Mouse (Mus musculus): ENCODE measurements at regions not wholly inside any gene's neighbourhood (a gene's known extent, or its start where the extent isn't known, plus 50 kb on each side); places are given as distances from the start of the nearest gene placed in this dataset.
A peak's percentile ranks its signal among the peaks of the same experiment; 100 is the strongest.

DNA sequence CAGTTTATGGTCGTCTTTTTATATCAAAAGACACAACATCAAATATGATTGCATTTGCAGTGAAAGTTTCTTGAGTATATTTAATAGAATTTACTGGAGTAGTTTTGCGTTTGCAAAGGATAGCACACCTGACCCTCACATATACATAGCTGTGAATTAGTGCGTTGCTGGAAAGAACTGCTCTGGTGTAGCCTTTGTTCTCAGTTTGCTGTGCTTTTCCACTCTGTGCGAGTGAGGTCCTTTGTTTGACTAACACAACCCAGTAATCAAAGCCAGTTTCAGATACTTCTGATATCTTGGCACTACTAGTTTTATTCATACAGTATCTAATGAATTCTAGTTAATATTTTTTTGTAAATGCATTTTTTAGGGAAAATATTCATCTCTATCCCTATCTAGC lies 84.7 kb downstream of the Trim52 start:
- DNase-seq (ENCODE audit: low spot score), result no peak

DNA sequence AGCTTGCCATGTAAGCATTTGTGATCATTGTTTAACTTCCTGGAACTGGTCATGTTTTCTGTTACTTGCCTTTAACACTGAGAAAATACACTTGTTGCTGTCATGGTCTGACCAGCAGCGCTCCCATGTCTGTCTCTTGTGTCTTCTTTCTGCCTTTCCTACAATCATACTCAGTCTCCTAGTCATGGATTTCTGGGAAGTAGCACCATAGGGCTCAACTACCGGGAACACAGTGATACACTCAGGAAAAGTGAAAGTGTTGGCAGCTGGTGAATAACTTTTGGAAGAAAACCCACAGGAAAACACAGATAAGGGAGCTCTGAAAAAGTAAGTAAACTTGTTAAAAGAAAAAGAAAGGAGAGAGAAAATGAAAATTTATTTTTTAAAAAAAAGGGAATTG lies 87.6 kb downstream of the Trim52 start:
- no peak for DNase-seq (ENCODE audit: low spot score)

DNA sequence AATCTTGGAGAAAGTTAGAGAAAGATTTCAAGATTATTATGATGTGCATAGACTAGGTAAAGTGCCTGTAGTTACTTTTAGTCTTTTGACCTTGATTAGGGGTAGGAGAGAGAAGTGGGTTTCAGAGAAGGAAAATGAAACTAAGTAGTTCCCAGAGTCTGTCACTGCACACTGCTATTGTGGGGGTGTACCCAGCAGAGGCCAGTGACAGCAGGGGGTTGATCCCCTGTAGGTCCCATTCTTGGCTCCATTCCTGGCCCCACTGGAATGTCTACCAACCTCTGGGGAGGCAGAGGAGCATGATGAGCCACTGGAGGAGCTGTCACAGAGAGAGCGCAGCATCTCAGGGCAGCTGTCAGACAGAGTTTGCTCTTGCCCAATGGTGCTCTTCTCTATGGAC lies 88.1 kb downstream of the Trim52 start:
- no peak for DNase-seq (ENCODE audit: low spot score)

DNA sequence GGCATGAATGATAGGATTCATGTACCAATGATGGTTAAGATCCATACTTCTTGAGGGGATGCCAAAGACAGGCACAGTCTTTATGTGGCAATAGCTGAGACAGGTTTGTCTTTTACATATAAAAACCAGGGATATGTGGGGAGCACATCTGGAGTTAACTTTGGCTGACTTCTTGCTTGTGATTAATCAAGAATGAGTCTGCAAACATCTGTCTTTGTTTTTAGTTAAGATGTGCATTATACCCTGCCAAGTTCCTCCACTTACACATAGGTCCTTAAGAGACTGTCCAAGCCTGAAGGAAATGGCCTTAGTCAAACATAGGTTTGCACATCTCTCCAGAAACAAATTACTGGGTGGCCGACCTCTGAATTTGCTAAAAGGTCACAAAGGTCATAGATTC lies 91.8 kb downstream of the Trim52 start:
- DNase-seq (ENCODE audit: low spot score), result no peak

DNA sequence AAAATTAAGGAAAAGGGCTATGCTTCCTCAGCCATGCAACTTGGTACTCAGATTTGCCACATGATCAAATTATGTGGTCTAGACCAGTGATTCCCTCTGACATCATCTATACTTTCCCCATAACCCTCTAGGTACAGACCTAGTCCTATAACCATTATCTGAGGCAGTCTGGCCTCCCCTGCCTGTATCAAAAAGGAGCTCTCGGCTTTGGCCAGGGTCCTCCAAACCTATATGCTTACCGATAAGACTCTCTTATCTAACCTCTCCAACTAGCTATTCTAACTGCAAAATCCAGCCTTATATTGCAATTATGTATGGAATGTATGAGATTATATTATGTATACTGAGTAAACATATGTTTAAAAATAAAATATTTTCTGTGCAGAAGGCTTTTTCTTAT lies 93.1 kb downstream of the Trim52 start:
- no peak for DNase-seq (ENCODE audit: low spot score)

DNA sequence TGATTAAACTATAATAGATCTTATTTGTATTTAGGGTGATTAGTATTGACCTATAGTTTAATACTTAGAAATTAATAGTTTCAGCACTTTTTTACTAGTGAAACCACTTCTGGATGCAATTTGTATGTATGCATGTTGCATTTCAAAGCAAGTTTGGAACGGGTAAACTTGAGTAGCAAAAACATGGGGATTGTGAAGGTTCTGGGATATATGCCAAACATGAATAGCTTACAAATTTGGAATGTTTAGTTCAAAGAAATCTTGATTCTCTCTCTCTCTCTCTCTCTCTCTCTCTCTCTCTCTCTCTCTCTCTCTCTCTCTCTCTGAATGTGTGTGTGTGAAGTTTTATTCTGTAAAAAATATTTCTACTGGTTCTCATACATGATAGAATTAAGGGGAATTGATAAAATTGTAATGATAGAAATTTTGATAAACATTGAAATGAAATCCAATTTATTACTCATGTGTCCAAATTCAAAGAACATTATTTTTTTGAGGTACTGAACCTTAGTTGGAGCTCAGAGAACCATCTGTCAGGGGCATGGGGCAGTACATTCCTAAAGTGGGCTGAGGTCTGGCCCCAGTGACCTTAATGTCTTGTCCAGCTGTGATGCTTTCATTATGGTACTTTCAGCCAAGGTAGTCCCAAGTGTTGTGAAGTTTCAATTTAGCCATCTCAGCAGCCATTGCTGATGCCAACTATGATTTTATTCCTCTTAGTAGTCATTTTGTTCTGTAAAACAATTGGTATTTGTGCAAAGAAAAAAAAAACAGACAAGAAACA lies 93.7 kb downstream of the Trim52 start:
- DNase-seq (ENCODE audit: low spot score), result peak; percentile 41

DNA sequence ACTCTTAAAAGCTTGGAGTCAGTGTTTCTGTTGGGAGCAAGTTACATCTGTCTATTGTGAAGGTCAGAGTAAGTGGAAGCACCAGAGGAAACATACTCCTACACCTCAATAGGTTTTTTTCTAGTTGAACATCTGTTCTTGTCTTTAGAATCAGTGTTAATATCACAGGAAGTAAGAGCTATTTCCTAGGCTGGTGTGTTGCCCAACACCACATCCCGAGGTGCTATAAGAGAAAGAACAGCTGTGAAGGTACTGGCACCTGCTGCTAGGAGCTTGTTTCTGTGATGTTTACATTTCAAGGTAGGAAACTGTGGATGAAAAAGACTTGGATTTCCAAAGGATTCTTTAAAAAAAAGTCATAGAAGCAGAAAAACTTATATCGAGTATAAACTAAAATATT lies 105.1 kb downstream of the Trim52 start:
- no peak for DNase-seq (ENCODE audit: low spot score)

DNA sequence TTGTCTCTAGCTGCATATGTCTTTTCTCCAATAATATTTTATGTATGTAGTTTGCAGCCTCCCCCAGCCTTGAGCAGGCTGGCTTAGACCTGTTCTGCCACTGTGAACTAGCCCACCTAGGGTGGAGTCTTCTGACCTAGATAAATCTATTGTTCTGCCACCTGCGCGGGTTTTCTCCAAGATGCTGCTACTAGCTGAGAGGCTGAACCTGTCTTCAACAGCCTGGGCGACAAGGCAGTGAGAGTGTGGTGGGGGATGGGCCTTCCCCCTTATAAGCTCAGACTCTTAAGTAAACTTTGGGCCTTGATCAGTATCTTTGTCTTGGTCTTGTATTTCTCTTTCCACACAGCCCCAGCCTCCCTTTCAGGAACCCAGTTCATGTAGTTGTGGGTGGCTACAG lies 111.7 kb downstream of the Trim52 start:
- DNase-seq (ENCODE audit: low spot score), result no peak

DNA sequence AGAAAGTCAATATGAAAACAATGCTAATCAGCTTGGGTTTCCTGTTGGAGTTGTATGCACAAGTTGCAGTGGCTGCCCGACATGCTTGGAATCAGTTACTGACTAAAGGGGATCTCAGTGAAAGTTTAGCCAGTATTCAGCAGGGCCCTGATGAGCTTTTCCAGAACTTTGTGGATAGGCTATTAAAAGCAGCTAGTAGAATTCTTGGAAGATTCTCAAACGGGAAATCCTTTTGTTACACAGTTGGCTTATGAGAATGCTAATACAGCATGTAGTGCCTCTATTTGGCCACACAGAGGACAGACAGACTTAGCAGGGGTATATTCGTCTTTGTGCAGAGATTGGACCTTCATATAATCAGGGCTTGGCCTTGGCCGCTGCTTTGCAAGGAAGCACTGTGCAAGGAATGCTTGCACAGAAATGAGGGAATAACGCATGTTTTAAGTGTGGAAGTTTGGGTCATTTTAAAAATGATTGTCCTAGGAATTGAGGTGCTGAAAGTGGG lies 113.3 kb downstream of the Trim52 start:
- no peak for DNase-seq (ENCODE audit: low spot score)

DNA sequence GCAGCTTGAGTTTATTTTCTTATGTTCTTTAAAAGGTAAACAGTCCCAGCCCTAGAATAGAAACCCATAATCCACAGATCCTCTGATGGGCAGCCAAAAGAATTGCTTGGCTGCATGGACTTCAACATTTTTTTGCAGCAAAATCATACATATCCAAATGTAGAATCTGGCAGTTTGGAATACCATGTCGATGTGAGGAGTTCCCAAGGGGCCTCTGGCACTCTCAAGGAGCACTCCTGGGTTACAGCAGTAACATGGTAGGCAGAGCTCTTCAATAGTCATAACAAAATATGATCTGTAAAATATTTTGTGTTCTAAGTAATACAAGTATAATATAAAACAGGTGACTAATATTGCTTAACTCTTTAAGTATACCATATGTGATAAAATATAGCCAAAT lies 119.4 kb downstream of the Trim52 start:
- no peak for DNase-seq (ENCODE audit: low spot score)

DNA sequence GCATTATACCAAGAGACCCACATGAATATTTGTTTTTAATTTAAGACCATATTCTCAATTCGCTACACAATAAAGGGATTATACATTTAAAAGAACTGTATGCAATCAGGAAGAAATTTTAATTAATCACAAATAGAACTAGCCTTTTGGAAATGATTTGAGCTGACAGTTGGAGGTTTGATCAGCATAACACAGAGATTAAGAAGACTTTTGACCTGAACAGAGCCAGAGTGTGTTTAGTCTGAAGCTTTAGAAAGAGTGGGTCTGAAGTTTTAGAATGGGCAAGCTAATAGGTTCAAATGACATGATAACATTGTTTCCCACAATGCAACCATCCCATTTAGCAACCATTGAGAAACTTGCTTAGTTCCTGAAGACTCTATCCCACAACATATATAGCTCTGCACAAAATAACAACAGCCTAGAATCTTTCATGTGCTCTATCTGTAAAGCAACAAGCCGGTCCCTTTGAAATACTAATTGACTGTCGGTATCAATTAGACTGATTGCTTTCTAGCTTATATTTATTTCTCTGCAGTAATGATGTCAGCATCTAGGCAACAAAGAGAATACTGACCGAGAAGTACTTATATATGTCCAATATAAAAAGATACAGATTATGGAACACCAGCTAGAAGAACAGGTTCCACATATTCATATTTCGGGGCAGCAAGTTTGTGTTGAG lies 135.9 kb downstream of the Trim52 start:
- no peak for DNase-seq (ENCODE audit: low spot score)

DNA sequence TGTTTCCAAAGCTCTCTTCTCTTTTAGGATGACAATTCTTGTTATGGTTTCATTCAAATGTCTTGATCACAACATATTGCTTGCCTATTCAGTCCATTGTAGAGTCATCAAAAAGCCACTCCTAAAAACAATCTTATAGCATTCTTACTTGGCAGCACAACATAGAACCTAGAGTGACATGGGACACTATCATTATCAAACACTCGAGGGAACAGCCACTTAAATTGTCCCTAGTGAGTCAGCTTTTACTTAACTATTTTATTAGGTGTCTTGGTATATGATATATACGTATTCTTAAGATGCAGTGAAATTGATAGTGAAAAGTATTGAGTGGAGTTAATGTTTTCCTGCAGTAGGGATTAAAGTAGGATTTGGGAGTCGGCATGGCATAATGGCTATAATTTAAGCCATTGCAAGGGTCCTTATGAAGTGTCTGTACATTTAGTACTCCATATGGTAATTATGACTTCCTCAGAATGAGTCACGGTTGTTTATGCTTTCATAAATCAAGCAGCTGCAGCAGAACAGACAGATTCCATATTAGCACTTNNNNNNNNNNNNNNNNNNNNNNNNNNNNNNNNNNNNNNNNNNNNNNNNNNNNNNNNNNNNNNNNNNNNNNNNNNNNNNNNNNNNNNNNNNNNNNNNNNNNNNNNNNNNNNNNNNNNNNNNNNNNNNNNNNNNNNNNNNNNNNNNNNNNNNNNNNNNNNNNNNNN lies 153.6 kb downstream of the Trim52 start:
- no peak for DNase-seq (ENCODE audit: low spot score)

DNA sequence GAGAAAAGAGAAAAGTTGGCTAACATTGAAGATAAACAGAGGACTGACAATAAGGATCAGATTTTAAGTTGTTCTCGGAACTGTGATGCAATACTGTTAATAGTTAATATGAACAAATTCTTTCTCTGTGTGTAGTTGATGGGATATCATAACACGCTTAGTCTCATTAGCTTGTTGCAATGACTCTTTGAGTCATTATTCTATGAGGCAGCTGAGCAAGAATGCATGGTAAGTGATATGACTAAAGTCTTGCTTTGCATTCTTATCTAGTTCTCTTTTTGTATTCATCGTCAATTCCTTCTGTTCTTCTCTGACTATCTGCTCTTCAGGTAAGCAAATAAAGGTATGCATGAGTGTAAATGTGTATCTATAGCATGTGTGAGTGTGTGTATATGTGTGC lies 159.3 kb downstream of the Trim52 start:
- no peak for DNase-seq (ENCODE audit: low spot score)

DNA sequence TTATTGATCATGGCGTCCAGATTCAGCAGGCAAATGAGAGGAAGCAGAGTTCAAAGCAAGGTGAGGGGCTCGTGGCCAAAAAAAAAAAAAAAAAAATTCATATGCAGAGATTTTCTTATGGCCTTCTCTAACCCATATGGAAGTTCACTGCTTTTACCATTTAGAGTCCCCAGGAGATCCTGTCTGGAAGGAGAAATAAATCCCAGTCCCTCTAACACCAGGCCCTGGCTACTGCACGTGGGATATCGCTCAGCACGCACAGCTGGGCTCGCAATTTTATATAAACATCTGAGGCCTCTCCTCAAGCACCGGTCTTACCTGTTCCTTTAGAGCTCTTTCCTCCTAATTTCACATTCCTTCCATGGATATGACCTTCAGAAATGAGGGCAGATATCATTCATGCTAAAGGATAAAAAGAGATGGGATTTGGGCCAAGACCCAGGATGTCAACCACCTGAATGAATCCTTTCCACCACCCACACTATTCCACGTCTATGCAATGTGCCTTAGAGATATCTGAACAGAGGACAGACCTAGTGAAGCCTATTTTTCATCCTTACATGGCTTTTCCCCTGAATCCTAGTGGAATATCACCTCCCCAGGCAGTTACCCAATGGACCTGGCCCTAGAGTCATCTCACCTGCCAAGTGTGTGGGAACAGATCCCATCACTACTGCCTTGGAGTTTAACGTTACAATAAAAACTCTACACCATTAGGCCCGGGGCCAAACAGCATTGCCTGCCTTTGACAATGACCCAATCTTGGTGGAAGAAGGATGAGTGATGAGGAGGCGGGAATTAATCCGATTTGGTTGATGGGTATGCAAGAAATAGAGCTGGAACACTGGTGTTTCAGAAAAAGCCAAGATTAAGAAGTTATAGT lies 161.9 kb downstream of the Trim52 start:
- no peak for DNase-seq (ENCODE audit: low spot score)

DNA sequence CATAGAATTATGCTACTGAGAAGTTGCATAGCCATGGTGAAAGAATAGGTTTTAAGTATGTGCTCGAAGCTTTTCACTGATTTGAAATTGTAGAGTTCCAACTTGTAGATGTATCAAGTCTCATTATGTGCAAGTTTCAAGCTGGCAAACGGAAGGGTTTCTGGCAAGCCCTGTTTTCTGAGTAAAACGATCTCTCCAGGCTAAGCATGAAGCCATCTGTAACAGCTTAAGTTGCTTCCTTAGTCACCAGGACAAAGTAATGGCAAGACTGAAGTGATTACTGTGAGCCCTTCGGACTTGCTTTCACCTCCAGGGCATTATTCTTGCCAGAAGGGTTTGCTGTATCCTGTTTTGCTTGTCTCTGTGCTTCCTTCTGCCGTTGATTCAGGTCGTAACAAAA lies 163.7 kb downstream of the Trim52 start:
- peak; percentile 68 for DNase-seq (ENCODE audit: low spot score)

DNA sequence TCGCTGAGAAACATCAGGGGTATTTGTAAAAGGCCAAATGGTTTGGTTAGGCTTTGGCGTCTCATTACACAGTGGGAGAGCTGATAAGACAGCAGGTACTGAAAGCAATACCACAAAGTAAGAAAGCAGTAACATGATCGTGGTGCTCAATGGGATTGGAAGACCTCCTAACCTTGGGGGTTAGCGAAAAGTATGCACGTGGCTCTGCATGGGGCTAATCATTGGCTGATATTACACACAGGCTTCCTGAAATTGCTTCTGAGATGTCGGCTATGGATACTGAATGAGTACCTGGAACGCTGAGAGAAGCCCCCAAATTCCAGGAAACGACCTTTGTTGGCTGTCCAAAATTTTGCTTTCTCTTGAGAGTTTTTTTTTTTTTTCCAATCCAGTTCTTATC lies 207.6 kb downstream of the Trim52 start:
- peak; percentile 34 for DNase-seq (ENCODE audit: low spot score)

DNA sequence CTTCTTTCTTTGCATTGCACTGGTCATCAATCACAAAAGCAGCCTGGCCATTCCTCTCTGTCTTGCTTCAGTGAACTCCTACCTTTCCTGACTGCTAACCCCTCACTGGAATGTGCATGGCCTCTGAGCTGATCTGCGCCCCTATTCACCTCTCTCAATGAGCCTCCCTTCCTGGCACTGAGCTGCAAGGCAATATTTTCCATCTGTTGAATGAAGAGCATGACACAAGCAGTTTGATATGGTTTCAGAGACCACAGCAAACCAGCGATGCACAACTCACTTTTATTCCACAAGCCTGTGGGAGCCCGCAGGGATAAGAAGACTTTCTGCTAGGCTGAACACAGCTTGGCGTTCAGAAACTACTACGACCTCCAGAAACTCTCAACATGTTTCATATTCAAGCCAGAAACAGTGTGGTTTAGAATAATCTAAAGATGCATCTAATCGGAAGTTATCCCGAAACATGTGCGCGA lies 208.1 kb downstream of the Trim52 start:
- DNase-seq (ENCODE audit: low spot score), result peak; percentile 59

DNA sequence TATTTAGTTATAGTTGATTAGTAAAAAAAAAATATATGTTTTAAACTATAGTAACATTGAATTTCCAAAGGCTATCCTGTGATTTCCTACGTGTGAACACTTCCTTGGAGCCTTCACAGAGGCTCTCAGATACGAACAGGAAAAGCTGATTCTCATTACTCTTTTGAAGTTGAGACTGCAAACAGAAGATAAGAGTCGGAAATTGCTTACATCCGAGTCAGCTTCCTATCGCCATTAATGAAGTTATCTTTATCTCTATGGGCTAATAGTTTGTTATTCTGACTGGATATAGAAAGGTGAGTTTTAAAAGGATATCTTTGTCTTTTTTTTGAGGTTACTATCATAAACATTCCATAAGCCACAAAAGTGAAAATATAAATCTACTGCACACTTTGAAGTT lies 212.8 kb downstream of the Trim52 start:
- DNase-seq (ENCODE audit: low spot score), result no peak

DNA sequence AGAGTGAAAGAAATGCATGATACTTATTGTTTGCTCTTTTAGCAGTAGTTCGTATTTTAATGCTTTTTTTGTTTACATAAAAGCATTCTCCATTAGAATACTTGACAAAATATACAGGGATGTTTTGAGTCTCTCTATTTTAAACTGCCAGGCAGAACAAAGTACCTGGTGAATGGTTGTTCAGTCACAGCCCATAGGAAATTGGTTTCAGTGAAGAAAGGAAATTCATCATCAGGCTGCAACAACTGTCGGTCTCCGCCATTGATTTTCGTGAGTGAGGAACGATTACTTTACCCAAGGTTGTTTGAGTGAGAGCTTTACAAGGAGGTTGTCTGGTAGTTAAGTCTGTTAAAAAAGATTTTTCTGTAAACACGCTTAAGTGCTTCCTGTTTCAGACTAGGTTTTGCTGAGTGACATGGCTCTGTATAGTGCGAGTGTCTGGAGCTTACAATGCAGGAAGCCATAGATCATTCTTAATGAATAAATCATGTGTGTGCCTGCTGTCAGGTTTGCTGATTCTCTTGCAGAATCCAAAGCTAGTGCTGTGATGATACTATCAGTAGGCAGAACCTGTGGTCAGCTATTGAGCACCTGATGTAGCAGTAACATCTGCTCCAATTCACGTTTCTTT lies 221.8 kb downstream of the Trim52 start:
- DNase-seq (ENCODE audit: low spot score), result peak; percentile 42

DNA sequence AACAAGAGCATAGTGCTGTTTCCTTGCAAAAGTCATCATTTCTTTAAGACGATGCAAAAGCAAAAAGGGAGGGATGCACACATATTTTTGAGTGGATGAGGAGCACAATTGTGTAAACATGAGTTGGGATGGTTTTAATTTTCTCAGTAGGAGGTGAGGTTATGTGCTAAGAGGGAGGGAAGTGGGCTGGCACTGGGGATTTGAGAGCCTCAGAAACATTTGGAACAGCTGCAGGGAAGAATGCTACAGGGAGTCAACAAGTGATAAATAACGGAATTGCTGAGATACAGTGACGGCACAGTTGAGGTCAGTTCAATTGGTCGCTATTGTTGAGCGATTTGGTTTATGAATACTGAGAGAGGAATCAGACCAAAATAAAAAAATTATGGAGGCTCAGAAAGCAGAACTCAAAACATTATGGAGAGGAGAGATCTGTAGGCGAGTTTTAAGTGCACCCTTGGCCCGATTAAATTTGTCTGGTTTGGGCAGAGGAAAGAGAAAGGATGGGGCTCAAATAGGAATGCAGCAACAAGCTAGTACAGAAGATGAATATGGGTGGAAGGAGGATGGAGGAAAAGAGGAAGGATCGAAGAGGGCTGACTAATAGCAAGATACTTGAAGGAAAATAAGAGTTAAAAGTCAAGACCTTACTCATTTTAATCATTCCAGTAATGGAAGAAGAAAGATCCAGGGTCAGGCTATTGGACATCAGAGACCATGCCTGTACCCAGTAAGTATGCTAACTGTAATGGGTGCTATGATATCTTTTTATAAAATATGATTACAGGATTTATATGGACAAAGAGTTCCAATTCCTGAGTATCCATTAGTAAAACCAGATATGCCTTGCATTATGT lies 259.0 kb downstream of the Trim52 start:
- peak; percentile 59 for DNase-seq (ENCODE audit: low spot score)
